Mouse (Mus musculus) layer of hippocampus, postnatal 25 days (tissue): ENCODE measurements around the gene Rpl13. TPM values are rescaled to one million over a fixed set of nuclear protein-coding genes. Genes with fewer than 3 reads are reported as not detected.

Experiments
- DNase-seq, 2 experiments: peaks; one replicate each; pipeline ENCODE4 v3.0.0; 2022; ENCODE audit warnings: mixed read lengths in 2 of 2, low spot score in 1 of 2; ENCODE audit errors: extremely low spot score in 1 of 2
- total RNA-seq, 2 experiments: library from RNA; stranded (reverse); gene quantifications; 2 replicates each; pipeline ENCODE4 v1.2.3; 2021

The Rpl13 gene
- total RNA-seq, 2 experiments from 2014 or later = 378 to 449 TPM

DNA sequence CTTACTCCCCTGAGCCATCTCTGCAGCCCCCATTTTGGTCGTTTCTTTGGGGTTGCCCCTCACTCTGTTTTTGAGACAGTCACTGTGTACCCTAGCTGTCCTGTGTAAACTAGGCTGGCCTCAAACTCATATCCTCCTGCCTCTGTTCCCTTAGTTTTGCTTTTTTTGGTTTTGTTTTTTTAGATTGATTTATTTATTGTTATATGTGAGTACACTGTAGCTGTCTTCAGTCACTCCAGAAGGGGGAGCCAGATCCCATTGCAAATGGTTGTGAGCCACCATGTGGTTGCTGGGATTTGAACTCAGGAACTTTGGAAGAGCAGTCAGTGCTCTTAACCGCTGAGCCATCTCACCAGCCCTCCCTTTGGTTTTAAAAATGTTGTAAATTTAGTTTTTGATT, 4.4 kb downstream of the Rpl13 start:
- DNase-seq = no peak

DNA sequence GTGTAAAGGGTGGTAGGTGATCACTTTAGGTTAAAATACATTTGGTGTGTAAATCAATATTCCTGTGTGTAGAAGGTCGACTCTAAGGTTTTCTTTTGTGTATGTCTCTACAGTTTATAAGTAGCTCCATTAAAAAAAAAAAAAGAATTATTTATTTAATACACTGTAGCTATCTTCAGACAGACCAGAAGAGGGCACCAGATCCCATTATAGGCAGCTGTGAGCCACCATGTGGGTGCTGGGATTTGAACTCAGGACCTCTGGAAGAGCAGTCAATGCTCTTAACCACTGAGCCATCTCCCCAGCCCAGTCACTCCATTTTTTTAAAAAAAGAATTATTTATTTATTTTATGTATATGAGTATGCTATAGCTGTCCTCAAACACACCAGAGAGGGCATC, 5.9 kb downstream of the Rpl13 start:
- no peak for DNase-seq

DNA sequence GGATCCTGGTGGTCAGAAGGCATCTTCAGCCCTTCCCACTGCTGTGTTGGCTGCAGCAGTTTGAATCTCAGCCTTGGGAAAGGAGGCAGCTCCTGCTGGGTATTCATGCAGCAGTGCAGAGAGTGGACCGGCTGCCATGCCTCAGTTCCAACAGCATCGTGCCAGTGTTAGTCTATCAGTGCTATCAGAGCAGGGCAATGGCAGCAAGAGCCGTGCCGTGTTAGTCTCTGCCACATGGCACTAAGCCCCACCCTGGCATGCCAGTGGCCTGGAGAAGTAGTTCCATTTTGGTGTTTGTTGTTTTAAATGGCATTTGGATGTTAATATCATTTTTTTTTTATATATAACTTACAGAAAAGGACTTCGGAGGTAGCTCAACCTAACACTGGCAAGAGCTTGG, 6.8 kb downstream of the Rpl13 start:
- no peak for DNase-seq

DNA sequence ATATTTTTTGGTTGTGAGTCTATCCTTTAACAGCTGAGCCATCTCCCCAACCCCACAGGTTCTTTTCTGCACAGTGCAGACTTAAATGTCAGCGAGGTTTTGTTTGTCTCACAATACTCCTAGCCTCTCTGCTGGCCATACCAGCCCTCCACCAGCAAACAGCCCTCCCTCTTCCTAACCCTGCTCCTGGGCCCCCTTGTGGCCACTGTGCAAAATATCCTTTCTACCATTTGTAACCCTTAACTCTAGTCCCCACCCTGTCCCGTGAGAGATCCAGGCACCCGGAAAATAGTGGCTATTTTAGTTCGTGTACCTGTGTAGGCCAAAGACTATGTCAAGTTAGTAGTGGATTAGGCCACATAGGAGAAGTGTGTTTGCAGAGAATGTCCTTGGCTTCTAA, 8.5 kb downstream of the Rpl13 start:
- peak in 1 of 2 experiments; percentile 52 for DNase-seq

DNA sequence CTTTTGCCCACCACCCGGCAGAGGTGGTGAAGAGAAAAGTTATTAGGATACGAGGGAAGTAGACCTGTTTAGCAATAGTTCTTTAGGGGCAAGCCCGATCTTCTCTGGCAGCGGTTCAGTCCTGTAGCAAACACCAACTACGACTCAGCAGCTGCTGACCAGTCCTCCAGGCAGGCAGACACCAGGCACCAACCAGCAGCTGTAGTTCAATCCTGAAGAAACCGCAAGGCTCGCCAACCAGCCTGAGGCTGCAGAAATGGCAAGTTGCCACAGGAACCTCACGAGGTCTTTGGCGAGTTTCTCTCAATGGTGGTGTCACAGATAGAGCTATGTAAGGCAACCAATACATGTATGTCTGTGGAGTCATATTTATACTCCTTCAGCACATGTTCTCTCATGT, 10.7 kb downstream of the Rpl13 start:
- no peak for DNase-seq

DNA sequence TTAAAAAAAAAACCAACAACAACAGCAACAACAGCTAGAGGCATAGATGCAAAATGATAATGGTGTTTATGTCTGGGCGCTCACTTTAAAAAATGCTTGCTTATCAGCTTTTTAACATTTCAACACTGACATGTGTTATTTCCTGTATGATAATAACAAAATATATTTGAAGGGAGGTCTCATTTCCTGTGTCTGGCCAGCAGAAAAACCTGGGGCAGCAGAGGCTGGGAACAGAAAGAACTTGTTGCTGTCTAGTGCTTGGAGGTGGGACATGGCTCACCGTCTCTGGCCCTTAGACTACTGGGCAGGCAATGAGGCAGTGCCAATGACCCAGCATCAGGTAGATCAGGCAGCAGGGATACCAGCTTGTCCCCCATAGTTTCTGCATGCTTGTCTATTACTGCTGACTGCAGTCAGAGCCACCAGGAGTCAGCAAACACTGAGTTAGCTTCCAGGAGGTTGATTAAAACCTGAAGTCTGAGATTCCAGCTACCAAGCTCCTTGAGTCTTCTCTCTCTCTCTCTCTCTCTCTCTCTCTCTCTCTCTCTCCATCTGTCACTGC, 11.8 kb downstream of the Rpl13 start:
- DNase-seq = no peak

DNA sequence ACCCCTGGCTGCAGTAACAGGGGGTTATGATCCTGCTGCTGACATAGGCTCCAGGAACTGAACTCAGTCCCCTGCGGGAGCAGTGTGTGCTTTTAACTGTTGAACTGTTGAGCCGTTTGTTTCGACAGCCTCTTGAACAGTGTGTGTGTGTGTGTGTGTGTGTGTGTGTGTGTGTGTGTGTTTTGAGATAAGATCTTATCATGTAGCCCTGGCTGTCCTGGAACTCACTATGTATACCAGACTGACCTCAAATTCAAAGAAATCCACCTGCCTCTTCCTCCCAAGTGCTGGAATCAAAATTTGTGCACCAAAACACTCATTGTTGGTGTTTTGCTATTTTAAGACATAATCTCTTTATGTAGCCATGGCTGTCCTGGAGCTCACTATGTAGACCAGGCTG, 12.5 kb downstream of the Rpl13 start:
- DNase-seq = no peak

DNA sequence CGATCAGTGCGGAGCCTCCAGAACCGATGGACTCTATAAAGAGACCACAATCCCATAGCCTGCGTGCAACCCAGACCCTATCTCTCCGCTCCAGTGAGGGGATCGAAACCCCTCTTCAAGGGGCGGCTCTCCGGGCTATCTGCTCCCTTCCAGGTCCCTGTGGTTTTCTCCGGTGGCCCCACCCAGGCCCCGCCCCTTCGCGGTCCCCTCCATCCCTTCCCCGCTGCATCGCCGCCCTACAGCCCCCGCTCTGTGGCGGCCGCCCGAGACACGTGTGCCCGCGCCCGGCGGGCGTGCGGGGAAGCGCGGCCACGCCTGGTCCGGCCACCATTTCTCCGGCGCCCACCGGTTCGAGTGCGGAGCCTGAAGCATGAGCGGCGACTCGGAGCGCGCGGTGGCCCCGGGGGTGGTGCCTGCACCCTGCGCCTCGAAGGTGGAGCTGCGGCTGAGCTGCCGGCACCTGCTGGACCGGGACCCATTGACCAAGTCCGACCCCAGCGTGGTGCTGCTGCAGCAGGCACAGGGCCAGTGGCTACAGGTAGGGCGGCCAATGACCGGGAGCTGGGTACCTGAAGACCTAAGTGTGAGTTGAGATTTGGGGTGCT, 15.1 kb downstream of the Rpl13 start, which contains the start of gene Cpne7:
Gene Cpne7 (plus strand): TSS at position 248 of the 605 bp plus-strand sequence.
- no peak for DNase-seq

DNA sequence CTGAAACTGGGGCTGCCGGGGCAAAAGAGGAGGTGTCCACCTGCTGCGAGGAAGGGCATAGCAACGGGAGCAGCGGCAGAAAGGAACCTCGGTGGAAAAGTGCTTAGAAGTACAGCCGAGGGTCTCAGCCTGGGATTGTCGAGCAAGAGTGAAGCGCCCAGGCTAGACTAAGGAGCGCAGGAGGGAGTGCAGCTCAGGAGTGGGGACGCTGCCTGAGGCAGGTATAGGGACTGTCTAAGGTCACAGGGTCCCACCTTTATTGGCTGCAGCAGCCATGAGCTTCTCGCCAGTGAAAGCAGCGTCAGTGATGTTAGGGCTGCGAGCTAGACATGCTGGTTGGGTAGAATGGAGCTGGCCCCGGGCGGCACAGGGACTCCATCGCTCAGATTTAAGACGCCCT, 15.6 kb downstream of the Rpl13 start:
- DNase-seq = no peak

DNA sequence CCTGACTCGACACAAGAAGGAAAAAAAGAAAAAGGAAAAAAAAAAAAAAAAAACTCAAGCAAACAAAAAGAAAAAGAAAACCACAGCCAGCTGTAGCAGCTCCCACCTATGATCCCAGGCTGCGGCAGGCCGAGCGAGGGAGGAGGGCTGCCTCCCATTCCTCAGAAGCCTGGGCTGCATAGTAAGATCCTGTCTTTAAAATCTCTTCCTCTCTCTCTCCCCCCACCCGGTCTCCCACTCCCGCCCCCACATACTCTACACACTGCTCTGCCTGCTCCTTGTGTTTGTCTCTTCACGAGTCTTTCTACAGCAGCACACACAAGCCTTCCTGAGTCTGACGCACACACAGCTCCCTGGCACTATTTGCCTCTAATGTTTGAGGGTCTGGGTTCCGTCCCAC, 19.9 kb downstream of the Rpl13 start:
- no peak for DNase-seq

DNA sequence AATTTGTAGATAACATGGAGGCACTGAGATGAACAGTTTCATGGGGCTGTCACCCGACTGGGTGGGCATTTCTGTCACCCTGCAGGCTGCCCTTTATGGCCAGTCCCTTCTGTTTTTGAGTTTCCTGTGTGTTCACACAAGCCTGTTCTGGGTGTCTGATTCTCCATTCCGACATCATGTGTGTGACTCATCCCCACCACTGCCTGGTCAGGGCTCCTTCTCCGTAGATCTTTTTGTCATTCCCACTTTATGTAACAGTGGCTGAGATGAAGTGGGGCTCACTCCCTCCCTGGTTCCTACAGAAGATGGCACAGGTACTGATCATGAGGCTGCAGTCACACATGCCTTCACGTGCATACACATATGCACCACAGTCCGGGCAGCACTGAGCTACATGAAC, 20.5 kb downstream of the Rpl13 start:
- no peak for DNase-seq

DNA sequence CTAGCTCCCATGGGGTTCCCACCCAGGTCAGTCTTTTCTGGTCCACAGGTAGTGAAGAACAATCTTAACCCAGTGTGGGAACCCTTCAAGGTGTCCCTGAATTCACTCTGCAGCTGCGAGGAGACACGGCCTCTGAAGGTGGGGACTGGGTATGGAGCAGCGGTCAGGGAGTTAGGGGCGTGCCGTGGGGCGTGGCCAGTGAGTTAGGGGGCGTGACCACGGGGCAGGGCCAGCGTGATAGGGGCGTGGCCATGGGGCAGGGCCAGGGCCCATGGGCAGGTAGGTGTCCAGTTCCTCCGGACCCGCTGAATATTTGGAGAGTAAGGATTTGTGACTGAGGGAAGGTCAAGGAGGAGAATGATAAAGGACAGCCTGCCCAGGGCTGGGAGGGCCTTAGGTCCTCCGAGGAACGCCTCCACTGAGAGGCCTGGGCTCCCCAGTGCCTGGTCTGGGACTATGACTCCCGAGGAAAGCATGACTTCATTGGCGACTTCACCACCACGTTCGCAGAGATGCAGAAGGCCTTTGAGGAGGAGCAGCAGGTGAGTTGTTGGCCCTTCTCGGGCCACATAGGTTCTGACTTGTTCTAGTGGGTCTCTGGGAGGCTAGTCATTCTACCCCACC, 24.2 kb downstream of the Rpl13 start:
- no peak for DNase-seq

DNA sequence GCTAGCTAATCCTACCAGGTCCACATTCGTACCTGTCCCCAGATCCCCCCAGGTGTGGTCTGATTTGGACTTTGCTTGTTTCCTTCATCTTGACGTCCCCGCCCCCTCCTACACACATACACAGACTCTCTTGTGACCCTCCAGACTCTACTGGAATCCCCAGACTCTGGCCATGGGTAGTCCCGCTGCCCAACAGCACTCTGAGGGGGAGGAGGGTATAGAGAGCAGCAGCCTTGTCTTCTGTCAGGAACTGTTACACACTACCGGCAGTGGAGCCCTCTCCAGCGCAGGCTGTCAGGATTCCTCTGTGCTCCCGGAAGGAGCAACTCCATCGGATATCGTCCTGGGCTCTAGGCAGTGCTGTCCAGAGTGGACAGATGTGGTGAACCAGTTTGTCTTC, 28.9 kb downstream of the Rpl13 start:
- DNase-seq = no peak

DNA sequence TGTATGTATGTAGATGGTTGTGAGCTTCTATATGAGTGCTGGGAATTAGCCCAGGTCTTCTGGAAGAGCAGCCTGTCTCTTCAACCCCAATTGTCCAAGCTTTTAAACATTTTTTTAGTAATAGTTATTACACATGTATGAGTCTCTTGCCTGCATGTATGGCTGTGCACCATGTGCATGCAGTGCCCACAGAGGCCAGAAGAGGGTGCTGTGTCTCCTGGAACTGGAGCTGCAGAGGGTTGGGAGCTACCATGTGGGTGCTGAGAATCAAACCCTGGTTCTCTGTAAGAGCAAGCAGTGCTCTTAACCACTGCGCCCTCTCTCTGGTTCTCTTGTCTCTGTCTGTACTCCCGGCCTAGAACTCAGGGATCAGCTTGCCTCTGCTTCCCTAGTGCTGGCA, 30.8 kb downstream of the Rpl13 start:
- no peak for DNase-seq

DNA sequence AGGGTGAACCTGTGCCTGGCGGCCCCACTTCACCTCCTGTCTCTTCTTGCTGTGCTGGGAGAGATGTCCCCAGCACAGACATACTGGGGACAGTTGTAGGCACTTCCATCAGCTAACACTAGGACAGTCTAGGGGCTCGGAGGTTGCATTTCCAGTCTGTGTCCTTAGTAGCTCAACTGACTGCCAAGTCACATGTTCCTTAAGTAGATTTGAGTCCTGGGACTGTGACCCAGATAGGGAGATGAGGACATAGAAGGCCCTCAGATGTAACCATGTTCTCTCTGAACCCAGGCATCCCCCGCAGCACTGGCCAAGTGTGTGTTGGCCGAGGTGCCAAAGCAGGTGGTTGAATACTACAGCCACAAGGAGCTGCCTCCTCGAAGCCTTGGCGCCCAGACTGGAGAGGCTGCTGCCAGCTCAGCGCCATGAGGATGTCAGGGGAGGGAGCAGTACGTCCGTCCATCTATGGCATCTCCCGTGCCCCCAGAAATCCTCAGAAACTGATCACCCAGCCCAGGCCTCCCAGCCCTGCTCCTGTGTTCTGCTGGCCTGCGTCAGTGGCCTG, 32.1 kb downstream of the Rpl13 start:
- no peak for DNase-seq

DNA sequence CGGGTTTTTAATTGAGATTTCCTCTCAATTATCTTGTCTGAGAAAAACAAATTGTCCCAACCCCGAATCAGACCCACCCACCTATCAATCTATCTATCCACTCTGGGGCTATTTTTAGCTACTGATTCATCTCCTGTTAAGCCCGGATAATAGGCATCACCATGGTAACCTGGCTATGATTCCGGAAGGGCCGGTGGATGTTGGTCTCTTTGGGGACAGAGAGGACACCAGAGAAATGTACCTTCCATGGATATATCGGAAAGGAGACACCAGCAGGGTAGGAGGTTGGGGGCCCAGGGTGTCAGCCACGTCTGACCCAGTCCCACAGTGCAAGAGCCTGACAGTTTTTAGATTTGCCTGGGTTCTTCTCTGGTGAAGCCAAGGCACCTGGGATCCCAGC, 33.3 kb downstream of the Rpl13 start:
- DNase-seq = no peak

DNA sequence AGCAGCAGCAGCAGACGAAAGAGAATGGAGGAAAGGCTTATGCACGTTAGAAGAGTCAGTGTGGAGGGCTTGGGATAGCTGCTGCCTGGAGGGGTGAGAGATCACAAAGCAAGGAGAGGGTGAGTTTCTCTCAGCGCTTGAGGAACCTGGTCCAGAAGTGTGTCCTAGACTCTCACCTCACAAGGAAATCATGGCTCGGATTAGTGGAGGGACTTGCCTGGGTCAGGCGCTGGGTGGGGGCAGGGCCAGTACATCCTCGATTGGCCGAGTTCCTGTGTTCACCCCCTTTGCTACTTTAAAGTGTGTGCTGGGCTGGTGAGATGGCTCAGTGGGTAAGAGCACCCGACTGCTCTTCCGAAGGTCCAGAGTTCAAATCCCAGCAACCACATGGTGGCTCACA, 33.7 kb downstream of the Rpl13 start:
- no peak for DNase-seq

DNA sequence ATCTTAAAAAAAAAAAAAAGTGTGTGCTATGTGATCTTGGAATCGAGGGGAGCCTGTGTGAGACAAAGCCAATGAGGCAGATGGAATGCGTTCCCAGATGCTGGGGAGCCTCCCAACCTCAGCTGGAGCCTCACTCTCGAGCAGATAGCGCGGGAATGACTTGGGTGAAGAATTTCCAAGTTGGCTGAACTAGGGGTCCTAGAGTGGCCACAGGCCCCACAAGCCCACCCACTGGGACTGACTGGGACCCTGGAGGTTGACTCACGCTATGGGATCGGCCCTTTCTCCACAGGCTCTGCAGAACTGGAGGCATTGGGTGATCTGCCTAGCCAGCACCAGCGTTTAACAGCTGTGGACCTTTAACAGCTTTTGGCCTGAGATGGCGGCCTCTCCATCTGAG, 34.1 kb downstream of the Rpl13 start:
- DNase-seq = no peak

DNA sequence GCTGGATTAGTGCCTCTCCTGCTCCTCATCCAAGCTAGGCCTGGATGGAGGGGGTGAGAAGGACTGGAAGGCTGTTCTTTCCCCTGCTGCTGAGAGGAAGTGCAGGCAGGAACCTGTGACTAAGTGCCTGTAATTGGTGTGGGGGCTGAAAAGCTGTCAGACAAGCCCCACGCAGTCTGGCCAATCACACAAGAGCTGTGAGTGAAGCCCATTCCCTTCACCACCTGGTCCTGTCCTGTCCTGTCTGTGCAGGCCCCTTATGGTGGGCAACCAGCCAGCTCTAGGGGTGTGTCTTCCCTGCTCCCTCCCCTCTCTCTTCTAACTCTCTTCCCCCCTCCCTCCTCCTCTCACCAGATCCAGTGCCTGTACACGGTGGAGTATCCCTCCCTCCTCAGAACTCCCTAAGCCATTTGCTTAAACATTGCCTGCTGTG, 35.5 kb downstream of the Rpl13 start:
- peak in 1 of 2 experiments; percentile 50 for DNase-seq

DNA sequence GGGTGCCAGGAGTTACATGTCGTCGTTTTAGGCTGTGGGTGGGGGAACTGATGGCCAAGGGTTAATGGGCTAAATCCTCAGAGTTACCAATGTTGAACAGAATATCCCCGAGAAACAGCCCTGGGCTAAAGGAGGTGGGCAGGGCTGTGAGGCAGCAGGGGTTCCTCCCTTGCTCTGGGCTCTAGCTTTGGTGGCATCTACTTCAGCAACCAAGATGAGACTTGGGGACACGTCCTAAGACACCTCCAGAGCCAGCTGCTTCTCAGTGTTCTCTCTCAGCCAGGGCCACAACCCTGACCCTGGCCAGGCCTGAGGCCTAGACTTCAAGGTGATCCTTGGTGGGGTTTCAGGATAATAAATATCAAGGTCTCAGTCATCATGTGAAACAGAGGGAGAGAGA, 36.6 kb downstream of the Rpl13 start:
- no peak for DNase-seq

DNA sequence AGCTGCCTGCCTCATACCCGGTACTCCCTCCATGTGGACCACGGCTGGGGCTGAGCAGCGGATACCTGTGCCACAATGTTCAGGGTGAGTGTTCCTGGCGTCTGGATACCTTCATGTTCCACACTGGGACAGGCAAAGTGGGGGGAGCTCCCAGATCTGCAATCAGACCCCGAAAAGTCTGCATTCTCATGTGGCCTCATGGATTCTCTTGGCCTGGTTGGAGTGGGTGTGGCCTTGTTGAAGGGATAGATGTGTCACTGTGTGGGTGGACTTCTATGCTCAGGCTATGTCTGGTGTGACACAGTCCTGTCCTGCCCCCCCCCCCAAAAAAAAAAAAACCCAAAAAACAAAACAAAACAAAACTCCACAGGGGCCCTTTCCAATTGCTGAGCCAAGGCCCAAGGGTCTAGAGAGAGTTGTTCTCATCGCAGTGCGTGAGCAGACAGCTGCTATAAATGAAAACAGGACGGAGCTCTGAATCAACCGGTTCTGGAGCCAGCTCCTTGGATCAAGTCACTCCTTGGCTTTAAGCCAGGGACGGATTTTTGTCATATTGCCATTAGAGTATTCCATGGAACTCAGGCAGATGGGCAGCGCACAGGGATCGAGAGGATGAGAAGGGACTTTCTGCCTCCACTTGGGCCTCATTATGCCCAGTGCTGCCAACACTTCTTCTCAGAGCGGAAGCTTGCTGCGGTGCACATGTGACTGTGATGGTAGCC, 39.8 kb downstream of the Rpl13 start:
- DNase-seq = peak in 1 of 2 experiments; percentile 53
